Mouse (Mus musculus) left cerebral cortex, adult 18-20 months (tissue): ENCODE data around the gene Pramel4. TPM values are rescaled to one million over a fixed set of nuclear protein-coding genes. Genes with fewer than 3 reads are reported as not detected.
"Not testable (repeated sequence)": the region's sequence is repeated elsewhere in the genome, so short reads cannot be mapped to it uniquely, and the experiment has no call there.

Source experiments
- DNase-seq, 2 experiments: peaks; one replicate each; pipeline ENCODE4 v3.0.0; 2021 to 2022; ENCODE audit warnings: low spot score in 2 of 2, mixed read lengths in 1 of 2
- long read RNA-seq, 2 experiments: library from polyadenylated mRNA; stranded (forward); transcript quantifications; one replicate each; pipeline ENCODE4 v2.0.0; 2021
- total RNA-seq, 2 experiments: library from RNA; stranded (reverse); gene quantifications; 2 replicates each; pipeline ENCODE4 v1.2.3; 2021

Gene Pramel4
- total RNA-seq, result not detected
- long read RNA-seq, experiment 1, result 0 reads
- long read RNA-seq, experiment 2, result 0 reads

DNA sequence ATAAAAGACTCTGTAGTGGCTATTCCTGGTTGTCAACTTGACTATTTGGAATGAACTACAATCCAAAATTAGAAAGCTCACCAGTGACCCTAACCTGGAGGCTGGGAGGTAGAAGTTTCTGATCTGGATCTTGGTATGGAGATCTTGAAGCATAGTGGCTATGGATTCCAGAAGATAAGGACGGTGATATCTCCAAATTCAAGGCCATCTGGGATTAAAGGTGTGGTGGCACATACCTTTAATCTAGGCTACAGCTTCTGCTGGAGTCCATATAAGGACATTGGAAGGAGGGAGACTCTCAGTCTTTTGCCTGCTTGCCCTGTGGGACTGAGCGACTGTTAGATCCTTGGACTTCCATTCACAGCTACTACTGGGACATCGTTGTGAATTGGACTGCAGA lies at the start of gene Pramel4:
TSS of gene Pramel4 (plus strand) at position 301 of the 400 bp plus-strand sequence.
- not testable (repeated sequence) for DNase-seq

GRCm38 (mm10) chr4:144106174-144106573 lies 47.2 kb downstream of the Pramel4 start, which contains the start of gene Gm13102:
Gene Gm13102 (plus strand): TSS chr4:144106474.
- DNase-seq, result not testable (repeated sequence)

Other genes starting within 250 kb of the Pramel4 start
- gene Gm13084, start 243.0 kb upstream of the Pramel4 start, total RNA-seq, result not detected
- gene Gm13103, start 212.6 kb upstream of the Pramel4 start, total RNA-seq, result not detected
- gene Pramef6, start 158.7 kb upstream of the Pramel4 start, total RNA-seq, result not detected
- gene Pramef25, start 108.1 kb upstream of the Pramel4 start, total RNA-seq, result not detected
- not detected for gene Gm13101, start 92.2 kb upstream of the Pramel4 start, total RNA-seq
- not detected for gene Pramef17, start 64.8 kb upstream of the Pramel4 start, total RNA-seq
- gene Gm13102, start 47.3 kb downstream of the Pramel4 start, total RNA-seq, result not detected
- gene Oog3, start 103.5 kb downstream of the Pramel4 start, total RNA-seq, result not detected
- not detected for gene Oog2, start 131.6 kb downstream of the Pramel4 start, total RNA-seq
- gene C87977, start 154.2 kb downstream of the Pramel4 start, total RNA-seq, result not detected
- not detected for gene Pramel5, start 221.4 kb downstream of the Pramel4 start, total RNA-seq